Mouse (Mus musculus): ENCODE measurements around the gene Cox8b. TPM values are rescaled to one million over a fixed set of nuclear protein-coding genes. Genes with fewer than 3 reads are reported as not detected.

The Cox8b gene
- polyA plus RNA-seq (2012; rRNA removed), result 2.2 TPM in 1 of 2 replicates, not detected in the other

GRCm38 (mm10) chr7:140900220-140900619, at the start of gene Cox8b:
Gene Cox8b, minus strand, starts transcription at chr7:140900446.

GRCm38 (mm10) chr7:140941222-140942051, 41.2 kb upstream of the Cox8b start, which contains the start of gene Pgghg:
Gene Pgghg, plus strand, starts transcription at chr7:140941391.

GRCm38 (mm10) chr7:140920418-140921029, 20.3 kb upstream of the Cox8b start, which contains the start of gene Nlrp6:
Gene Nlrp6, plus strand, starts transcription at chr7:140920902.

GRCm38 (mm10) chr7:140881696-140882468, 18.4 kb downstream of the Cox8b start, which contains the start of the genes Psmd13 and Sirt3:
Gene Psmd13, plus strand, starts transcription at chr7:140881968.
Gene Sirt3, minus strand, starts transcription at chr7:140882309.

GRCm38 (mm10) chr7:140857550-140858505, 42.4 kb downstream of the Cox8b start, which contains the start of gene Bet1l:
Gene Bet1l, minus strand, starts transcription at chr7:140857577.

GRCm38 (mm10) chr7:140856785-140857549, 43.3 kb downstream of the Cox8b start, which contains the start of gene Ric8a:
Gene Ric8a, plus strand, starts transcription at chr7:140856957.

GRCm38 (mm10) chr7:140855860-140856784, 44.1 kb downstream of the Cox8b start, which contains the start of gene Gm45785:
Gene Gm45785, minus strand, starts transcription at chr7:140856331.

Other genes with a start within 250 kb of the Cox8b start
- gene Olfr539, start 240.5 kb downstream of the Cox8b start, polyA plus RNA-seq (2012; rRNA removed), result 0.01 and 0.04 TPM in 2 replicates
- not detected in 2 replicates for gene Olfr45, start 218.5 kb downstream of the Cox8b start, polyA plus RNA-seq (2012; rRNA removed)
- not detected in 2 replicates for gene Olfr541, start 203.2 kb downstream of the Cox8b start, polyA plus RNA-seq (2012; rRNA removed)
- not detected in 2 replicates for gene Cyp2e1, start 136.7 kb downstream of the Cox8b start, polyA plus RNA-seq (2012; rRNA removed)
- 0.21 and 0.36 TPM in 2 replicates for gene Syce1, start 112.6 kb downstream of the Cox8b start, polyA plus RNA-seq (2012; rRNA removed)
- 9.1 and 11.1 TPM in 2 replicates for gene Zfp941, start 78.3 kb downstream of the Cox8b start, polyA plus RNA-seq (2012; rRNA removed)
- gene Urah, start 65.4 kb downstream of the Cox8b start, polyA plus RNA-seq (2012; rRNA removed), result 0.07 and 0.84 TPM in 2 replicates
- not detected in 2 replicates for gene Scgb1c1, start 54.9 kb downstream of the Cox8b start, polyA plus RNA-seq (2012; rRNA removed)
- 0.05 TPM in 2 replicates for gene Odf3, start 52.6 kb downstream of the Cox8b start, polyA plus RNA-seq (2012; rRNA removed)
- gene Gm45785, start 44.1 kb downstream of the Cox8b start, polyA plus RNA-seq (2012; rRNA removed), result 0.13 and 0.15 TPM in 2 replicates
- 88.7 and 90.0 TPM in 2 replicates for gene Ric8a, start 43.5 kb downstream of the Cox8b start, polyA plus RNA-seq (2012; rRNA removed)
- gene Bet1l, start 42.9 kb downstream of the Cox8b start, polyA plus RNA-seq (2012; rRNA removed), result 29.4 and 35.4 TPM in 2 replicates
- 150 and 161 TPM in 2 replicates for gene Psmd13, start 18.5 kb downstream of the Cox8b start, polyA plus RNA-seq (2012; rRNA removed)
- 38.9 and 39.2 TPM in 2 replicates for gene Sirt3, start 18.1 kb downstream of the Cox8b start, polyA plus RNA-seq (2012; rRNA removed)
- 0.13 and 0.16 TPM in 2 replicates for gene Nlrp6, start 20.5 kb upstream of the Cox8b start, polyA plus RNA-seq (2012; rRNA removed)
- gene Pgghg, start 40.9 kb upstream of the Cox8b start, polyA plus RNA-seq (2012; rRNA removed), result 15.1 and 20.9 TPM in 2 replicates
- 4.6 and 9.5 TPM in 2 replicates for gene Ifitm5, start 49.8 kb upstream of the Cox8b start, polyA plus RNA-seq (2012; rRNA removed)
- gene Gm45717, start 55.5 kb upstream of the Cox8b start, polyA plus RNA-seq (2012; rRNA removed), result not detected in 2 replicates
- gene Ifitm2, start 55.5 kb upstream of the Cox8b start, polyA plus RNA-seq (2012; rRNA removed), result 179 and 335 TPM in 2 replicates
- gene Ifitm1, start 66.8 kb upstream of the Cox8b start, polyA plus RNA-seq (2012; rRNA removed), result 32.8 and 55.0 TPM in 2 replicates
- 31.0 and 57.6 TPM in 2 replicates for gene Ifitm3, start 110.3 kb upstream of the Cox8b start, polyA plus RNA-seq (2012; rRNA removed)
- 0.86 and 1.2 TPM in 2 replicates for gene Ifitm6, start 117.5 kb upstream of the Cox8b start, polyA plus RNA-seq (2012; rRNA removed)
- not detected in 2 replicates for gene Gm17387, start 128.7 kb upstream of the Cox8b start, polyA plus RNA-seq (2012; rRNA removed)
- gene B4galnt4, start 160.7 kb upstream of the Cox8b start, polyA plus RNA-seq (2012; rRNA removed), result 154 and 158 TPM in 2 replicates
- gene Pkp3, start 177.8 kb upstream of the Cox8b start, polyA plus RNA-seq (2012; rRNA removed), result 0.28 and 4.0 TPM in 2 replicates
- gene Sigirr, start 200.1 kb upstream of the Cox8b start, polyA plus RNA-seq (2012; rRNA removed), result 1.4 and 2.1 TPM in 2 replicates
- 0.33 and 1.8 TPM in 2 replicates for gene Ano9, start 217.4 kb upstream of the Cox8b start, polyA plus RNA-seq (2012; rRNA removed)
- 49.2 and 50.0 TPM in 2 replicates for gene Ptdss2, start 221.9 kb upstream of the Cox8b start, polyA plus RNA-seq (2012; rRNA removed)